Mouse (Mus musculus) C2C12 (cell line): Measurements from ENCODE around the gene Zfp609. TPM values are rescaled to one million over a fixed set of nuclear protein-coding genes. Genes with fewer than 3 reads are reported as not detected.

ENCODE experiments used
- H3K27me3 ChIP-seq: one replicate; pipeline ENCODE4 v1.6.1; 2011; ENCODE audit not compliant: control insufficient read depth, insufficient read depth, insufficient read length
- H3K36me3 ChIP-seq: one replicate; pipeline ENCODE4 v1.6.1; 2011; ENCODE audit not compliant: control insufficient read depth, insufficient read depth
- H3K4me3 ChIP-seq: one replicate; pipeline ENCODE4 v1.5.1; 2011; ENCODE audit warnings: mild to moderate bottlenecking, control low read depth; ENCODE audit not compliant: poor library complexity, insufficient read depth, severe bottlenecking
- H3K79me2 ChIP-seq: one replicate; pipeline ENCODE4 v1.6.1; 2011; ENCODE audit not compliant: control insufficient read depth, insufficient read depth
- H3K79me3 ChIP-seq: one replicate; pipeline ENCODE4 v1.6.1; 2011; ENCODE audit warnings: low read depth, control low read depth
- H3ac ChIP-seq: one replicate; pipeline ENCODE3; 2011; ENCODE audit warnings: low read depth; ENCODE audit not compliant: control insufficient read depth, insufficient read length
- CEBPB ChIP-seq: IDR thresholded peaks from one replicate; pipeline ENCODE4 v1.6.1; 2011; ENCODE audit warnings: low read depth, mild to moderate bottlenecking, control low read depth, moderate library complexity
- CTCF ChIP-seq: IDR thresholded peaks from one replicate; pipeline ENCODE4 v1.5.1; 2011; ENCODE audit not compliant: control insufficient read depth, insufficient read depth, insufficient read length
- FOSL1 ChIP-seq: IDR thresholded peaks from one replicate; pipeline ENCODE4 v1.8.0; 2011; ENCODE audit warnings: mild to moderate bottlenecking, low read length; ENCODE audit not compliant: poor library complexity, insufficient read depth, severe bottlenecking
- MAX ChIP-seq: IDR thresholded peaks from one replicate; pipeline ENCODE4 v1.6.1; 2011; ENCODE audit warnings: mild to moderate bottlenecking, control low read depth
- MYOD1 ChIP-seq: IDR thresholded peaks from one replicate; pipeline ENCODE4 v1.6.1; 2011; ENCODE audit warnings: low read depth; ENCODE audit not compliant: control insufficient read depth, insufficient read length
- MYOG ChIP-seq: IDR thresholded peaks from one replicate; pipeline ENCODE4 v1.6.1; 2011; ENCODE audit not compliant: control insufficient read depth, insufficient read length; ENCODE audit errors: extremely low read depth
- USF1 ChIP-seq: IDR thresholded peaks from one replicate; pipeline ENCODE4 v1.6.1; 2011; ENCODE audit warnings: low read depth, mild to moderate bottlenecking, control low read depth, moderate library complexity
- polyA plus RNA-seq: library from polyadenylated mRNA; unstranded; fragments of >200 nt; fragmentation: generic; extraction: Trizol; gene quantifications from one replicate; pipeline ENCODE4 v1.2.1, GENCODE M21; 2012; ENCODE audit warnings: missing spikeins

Gene Zfp609
- polyA plus RNA-seq, 1 experiment, result 8.4 TPM

- TF ChIP-seq MYOD1 (no peak), FOSL1 (no peak), CTCF (no peak), MYOG (no peak), USF1 (no peak), MAX (no peak), CEBPB (no peak)
- Histone ChIP-seq H3K27me3 (no peaks in the 10 kb centered on the region), H3ac (no peak overlapping the region), H3K79me2 (peaks cover 70% of the 10 kb centered on the region), H3K79me3 (peaks cover 38% of the 10 kb centered on the region), H3K36me3 (no peaks in the 10 kb centered on the region), H3K4me3 (no peak overlapping the region)
Measured at GRCm38 (mm10) chr9:65649997-65650396, 177.4 kb downstream of the Zfp609 start.

GRCm38 (mm10) chr9:65648730-65649129 is 178.6 kb downstream of the Zfp609 start:
- no peak overlapping the region for H3ac ChIP-seq
- peaks cover 3% of the 10 kb centered on the region for H3K36me3 ChIP-seq
- peaks cover 48% of the 10 kb centered on the region for H3K79me3 ChIP-seq
- H3K4me3 ChIP-seq, result no peak overlapping the region
- peaks cover 77% of the 10 kb centered on the region for H3K79me2 ChIP-seq
- no peak for TF ChIP-seq MYOD1
- TF ChIP-seq USF1, result no peak
- no peak for TF ChIP-seq MYOG
- no peak for TF ChIP-seq FOSL1
- TF ChIP-seq CTCF, result no peak
- TF ChIP-seq MAX, result no peak
- no peak for TF ChIP-seq CEBPB
- H3K27me3 ChIP-seq, result no peaks in the 10 kb centered on the region

DNA sequence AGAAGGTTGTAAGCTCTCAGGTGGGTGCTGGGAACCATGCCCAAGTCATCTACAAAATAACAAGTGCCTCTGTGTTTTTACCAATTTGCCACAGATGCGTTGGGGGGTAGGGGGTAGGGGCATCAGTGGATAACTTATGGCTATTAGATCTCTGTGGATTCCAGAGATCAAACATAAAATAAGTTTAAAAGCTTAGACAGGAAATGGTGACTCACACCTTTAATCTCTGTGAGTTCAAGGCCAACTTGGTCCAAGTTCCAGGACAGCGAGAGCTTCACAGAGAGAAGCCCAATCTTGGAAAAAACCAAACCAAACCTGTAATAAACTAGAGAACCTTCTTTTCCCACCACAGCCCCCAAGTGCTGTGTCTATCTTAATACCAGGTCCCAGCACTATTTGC is 180.6 kb downstream of the Zfp609 start:
- Histone ChIP-seq H3K27me3 (no peaks in the 10 kb centered on the region), H3ac (no peak overlapping the region), H3K36me3 (peaks cover 8% of the 10 kb centered on the region), H3K4me3 (no peak overlapping the region), H3K79me3 (peaks cover 63% of the 10 kb centered on the region), H3K79me2 (peaks cover 87% of the 10 kb centered on the region)
- TF ChIP-seq MAX (no peak), FOSL1 (no peak), MYOG (no peak), CEBPB (no peak), MYOD1 (no peak)

GRCm38 (mm10) chr9:65645984-65646383 is 181.4 kb downstream of the Zfp609 start:
- H3K27me3 ChIP-seq, result no peaks in the 10 kb centered on the region
- TF ChIP-seq MYOG (no peak), CTCF (no peak), CEBPB (no peak), MAX (no peak), MYOD1 (no peak), FOSL1 (no peak)
- H3K36me3 ChIP-seq, result peaks cover 8% of the 10 kb centered on the region
- H3ac ChIP-seq, result no peak overlapping the region
- no peak overlapping the region for H3K4me3 ChIP-seq
- H3K79me2 ChIP-seq, result peaks cover 95% of the 10 kb centered on the region
- peaks cover 67% of the 10 kb centered on the region for H3K79me3 ChIP-seq

- Histone ChIP-seq H3K36me3 (peaks cover 8% of the 10 kb centered on the region), H3K79me2 (peaks cover 100% of the 10 kb centered on the region), H3K79me3 (peaks cover 76% of the 10 kb centered on the region), H3K27me3 (no peaks in the 10 kb centered on the region), H3ac (no peak overlapping the region), H3K4me3 (no peak overlapping the region)
- TF ChIP-seq MAX (no peak), CTCF (no peak), FOSL1 (no peak), MYOG (no peak), USF1 (no peak), MYOD1 (no peak), CEBPB (no peak)
Measured at GRCm38 (mm10) chr9:65644960-65645359, 182.4 kb downstream of the Zfp609 start.

DNA sequence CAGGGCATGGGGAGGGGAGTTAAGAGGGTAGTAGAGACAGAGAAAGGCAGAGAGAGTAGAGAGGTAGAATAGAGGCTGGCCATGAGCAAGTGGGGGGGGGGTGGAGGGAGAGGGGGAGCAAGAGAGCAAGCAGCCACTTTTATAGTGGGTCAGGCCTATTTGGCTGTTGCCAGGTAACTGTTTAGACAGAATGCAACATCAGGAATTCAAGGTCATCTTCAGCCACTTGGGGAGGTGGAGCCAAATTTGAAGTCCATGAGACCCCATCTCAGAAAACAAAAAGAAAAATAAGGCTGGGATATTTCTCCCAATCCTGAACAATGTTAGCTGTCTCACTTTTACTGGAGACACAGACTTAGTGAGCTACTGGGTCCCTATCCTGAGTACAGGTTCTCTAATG is 184.8 kb downstream of the Zfp609 start:
- Histone ChIP-seq H3K4me3 (no peak overlapping the region), H3ac (no peak overlapping the region), H3K36me3 (peaks cover 18% of the 10 kb centered on the region), H3K79me2 (peaks cover 100% of the 10 kb centered on the region), H3K79me3 (peaks cover 86% of the 10 kb centered on the region), H3K27me3 (no peaks in the 10 kb centered on the region)
- no peak for TF ChIP-seq USF1
- TF ChIP-seq MYOG, result no peak
- no peak for TF ChIP-seq MYOD1
- TF ChIP-seq CTCF, result no peak
- TF ChIP-seq MAX, result no peak
- TF ChIP-seq FOSL1, result no peak
- TF ChIP-seq CEBPB, result no peak

Other genes with a start within 250 kb of the Zfp609 start
- 23.3 TPM for gene Plekho2, start 247.5 kb downstream of the Zfp609 start, polyA plus RNA-seq
- 10.8 TPM for gene Pif1, start 240.4 kb downstream of the Zfp609 start, polyA plus RNA-seq
- 41.3 TPM for gene Rbpms2, start 197.9 kb downstream of the Zfp609 start, polyA plus RNA-seq
- gene Oaz2, start 159.6 kb downstream of the Zfp609 start, polyA plus RNA-seq, result 75.7 TPM
- gene Pclaf, start 62.7 kb upstream of the Zfp609 start, polyA plus RNA-seq, result 172 TPM
- 6.2 TPM for gene Trip4, start 81.2 kb upstream of the Zfp609 start, polyA plus RNA-seq
- 6.8 TPM for gene Csnk1g1, start 81.4 kb upstream of the Zfp609 start, polyA plus RNA-seq
- gene Ppib, start 232.7 kb upstream of the Zfp609 start, polyA plus RNA-seq, result 781 TPM
- gene Snx22, start 242.2 kb upstream of the Zfp609 start, polyA plus RNA-seq, result 0.74 TPM